Mouse (Mus musculus) fat pad, adult 2 months (tissue): ENCODE measurements around the gene C130050O18Rik.

Source experiments
- DNase-seq: peaks from one replicate; pipeline ENCODE4 v3.0.0-alpha.2; 2011; ENCODE audit warnings: low read depth, low spot score; ENCODE audit errors: extremely low read depth

Gene C130050O18Rik

DNA sequence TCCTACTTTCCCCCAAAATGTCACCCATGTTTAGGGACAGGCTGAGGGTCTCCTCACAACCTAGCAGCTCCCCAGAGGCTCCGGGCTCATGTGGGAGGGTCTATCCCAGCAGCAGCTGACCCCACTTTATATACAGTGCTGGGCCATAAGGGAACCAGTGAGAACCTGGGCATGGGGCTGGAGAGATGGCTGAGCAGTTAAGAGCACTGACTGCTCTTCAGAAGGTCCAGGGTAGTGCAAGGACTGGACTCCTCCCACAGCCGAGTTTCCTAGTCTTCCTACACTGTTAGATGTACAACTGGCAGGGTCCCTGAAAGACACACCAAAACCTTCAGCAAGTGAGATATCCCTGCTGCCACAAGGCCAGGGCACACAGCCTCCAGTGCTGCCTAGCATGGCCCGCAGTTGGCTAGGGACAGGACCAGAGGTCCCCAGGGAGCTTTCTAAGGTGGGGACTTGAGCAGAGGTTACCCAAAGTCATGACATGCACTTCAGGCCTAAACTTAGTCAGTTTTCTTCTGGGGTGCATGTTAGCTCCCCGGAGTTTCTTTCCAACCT, 7.6 kb upstream of the C130050O18Rik start:
- no peak for DNase-seq

DNA sequence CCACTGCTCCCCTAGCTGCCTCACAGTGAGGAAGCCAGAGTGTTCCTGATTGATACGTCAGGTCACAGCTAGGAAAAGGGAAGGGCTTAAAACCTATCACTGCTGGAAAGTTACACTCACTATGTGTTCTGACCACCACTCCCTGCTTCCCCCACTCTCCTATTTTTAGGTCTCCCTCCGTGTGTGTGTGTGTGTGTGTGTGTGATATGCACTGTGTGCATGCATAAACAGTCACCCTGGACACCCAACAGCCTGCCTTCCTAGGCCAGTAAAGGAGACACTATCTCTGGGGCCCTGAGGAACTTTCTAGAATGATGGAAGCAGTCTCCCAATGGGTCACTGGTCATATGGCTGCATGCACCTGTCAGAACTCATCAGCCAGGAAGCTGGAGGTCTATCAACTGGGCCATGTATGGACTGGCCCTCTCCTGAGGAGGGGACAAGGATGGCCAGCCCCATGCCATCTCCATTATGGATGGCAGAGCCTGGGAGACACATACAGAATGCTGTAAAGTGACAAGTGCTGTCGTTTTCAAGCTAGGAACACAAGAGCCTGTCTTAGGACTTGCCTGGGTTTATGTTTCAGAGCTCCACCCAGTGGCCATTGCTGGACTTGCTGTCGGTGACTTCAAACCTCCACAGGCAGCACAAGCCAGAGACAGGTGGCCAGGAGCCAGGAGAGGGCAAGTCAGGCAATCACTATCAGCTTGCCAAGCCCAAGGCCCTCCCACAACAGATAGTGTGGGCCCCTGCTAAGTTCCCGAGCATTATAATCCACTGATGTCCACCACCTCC, 6.9 kb upstream of the C130050O18Rik start:
- no peak for DNase-seq

DNA sequence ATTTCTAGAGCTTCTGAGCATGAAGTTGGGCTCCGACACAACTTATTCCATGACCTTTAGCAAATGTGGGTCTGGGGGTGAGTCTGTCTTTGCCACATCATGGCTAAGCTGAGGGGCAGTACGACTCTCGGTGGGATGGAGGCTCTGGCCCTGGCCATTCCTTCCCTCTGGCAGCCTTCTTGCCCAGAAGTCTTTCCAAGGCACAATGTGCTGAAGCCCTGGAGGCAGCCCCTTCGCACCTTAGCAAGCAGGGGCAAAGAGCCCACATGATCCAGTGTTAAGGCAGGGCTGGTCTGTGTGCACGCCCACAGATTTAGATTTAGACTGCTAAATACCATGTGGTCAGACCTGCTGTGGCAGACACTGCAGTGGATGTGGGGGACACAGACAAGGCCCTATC, 6.3 kb upstream of the C130050O18Rik start:
- no peak for DNase-seq

DNA sequence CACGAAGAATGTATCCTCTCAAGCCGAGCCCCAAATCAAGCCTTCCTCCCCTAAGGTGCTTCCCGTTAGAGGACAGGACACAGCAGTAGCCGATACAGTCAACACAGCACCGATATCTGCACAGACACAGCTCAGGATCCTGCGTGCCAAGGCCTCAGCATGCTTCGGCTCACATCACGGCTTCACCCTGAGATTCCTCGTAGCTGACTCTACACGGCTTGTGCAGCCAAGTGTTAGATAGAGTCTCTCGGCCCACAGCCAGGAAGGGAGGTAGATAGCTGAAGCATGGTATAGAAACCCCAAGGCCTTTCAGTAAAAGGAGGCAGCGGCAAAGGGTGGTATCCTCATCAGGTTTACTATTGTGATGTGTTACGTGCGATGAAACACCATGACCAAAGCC, 5.1 kb upstream of the C130050O18Rik start:
- DNase-seq: no peak

DNA sequence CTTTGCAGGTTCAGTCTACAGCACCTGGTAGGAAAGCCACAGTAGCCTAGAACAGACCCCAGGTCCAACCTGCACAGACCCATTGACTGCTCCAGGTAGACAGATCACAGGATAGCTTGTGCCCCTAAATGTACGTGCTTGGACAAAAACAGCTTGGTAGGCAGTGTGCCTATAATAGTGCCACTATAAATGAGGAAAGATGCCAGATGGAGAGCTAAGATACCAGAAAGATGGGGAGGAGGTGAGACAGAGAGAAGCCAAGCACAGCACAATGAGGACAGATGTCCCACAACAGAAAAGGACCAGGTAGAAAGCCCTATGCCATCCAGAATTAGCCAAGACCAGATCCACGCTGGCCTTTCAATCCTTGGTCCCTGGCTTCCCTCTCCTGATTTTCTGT, 3.0 kb upstream of the C130050O18Rik start:
- DNase-seq: no peak

GRCm38 (mm10) chr5:139403692-139404260, 1.3 kb upstream of the C130050O18Rik start:
- DNase-seq: no peak

- no peak for DNase-seq
Observed at GRCm38 (mm10) chr5:139405478-139405877, 398 bp downstream of the C130050O18Rik start.

DNA sequence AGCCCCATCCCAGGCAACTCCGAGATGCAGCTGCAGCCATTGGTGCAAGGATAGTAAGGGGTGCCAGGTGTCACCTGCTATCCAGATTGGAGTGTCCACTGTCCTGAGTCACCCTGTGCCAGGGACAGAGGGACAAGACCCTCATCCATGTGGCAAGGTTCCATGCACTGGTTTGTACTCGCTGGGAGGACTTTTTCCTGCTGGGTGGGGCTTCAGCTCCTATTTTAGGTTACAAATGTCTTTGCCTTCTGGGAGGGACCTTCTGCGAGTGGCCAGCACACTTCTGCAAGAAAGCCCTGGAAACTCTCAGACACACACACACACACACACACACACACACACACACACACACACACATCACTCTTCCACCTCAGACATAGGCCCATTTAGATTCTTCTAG, 873 bp downstream of the C130050O18Rik start:
- DNase-seq: no peak

DNA sequence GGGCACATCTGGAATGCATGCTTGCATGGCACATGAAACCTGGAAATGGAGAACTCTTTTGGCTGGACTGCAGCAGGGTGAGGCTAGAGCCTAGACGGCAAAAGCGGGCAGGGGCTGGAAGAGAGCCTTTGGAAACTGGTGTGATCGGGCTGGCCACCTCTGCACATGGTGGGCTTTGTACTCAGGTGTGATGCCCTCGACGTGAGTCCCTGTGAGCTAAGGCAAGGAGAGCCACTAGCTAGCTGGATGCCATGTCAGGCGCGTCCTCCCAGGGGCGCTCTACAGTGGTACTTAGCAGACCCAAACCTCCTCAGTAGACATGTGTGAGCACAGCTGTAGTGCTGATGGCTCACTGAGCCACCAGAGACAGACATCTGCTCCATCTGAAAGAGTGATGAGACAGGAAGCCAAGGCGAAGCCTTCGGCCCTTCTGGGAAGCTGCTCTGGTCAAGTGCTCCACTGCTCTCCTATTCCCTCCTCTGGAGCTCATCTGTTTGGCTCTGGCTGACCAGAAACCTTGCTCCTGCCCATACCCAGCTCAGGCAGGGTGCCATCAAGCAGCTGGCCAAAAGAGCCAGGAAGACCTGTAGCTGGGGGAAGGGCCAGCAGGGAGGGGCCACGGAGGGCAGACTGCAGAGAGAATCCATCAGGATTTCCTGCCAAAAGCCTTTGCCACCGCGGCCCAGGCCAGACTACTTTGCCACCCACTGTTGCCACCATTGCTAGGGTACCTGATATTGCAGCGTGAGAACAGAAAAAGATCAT, 2.2 kb downstream of the C130050O18Rik start:
- DNase-seq: no peak

GRCm38 (mm10) chr5:139408511-139408910, 3.4 kb downstream of the C130050O18Rik start:
- no peak for DNase-seq

- no peak for DNase-seq
Observed at GRCm38 (mm10) chr5:139409412-139409811, 4.3 kb downstream of the C130050O18Rik start.

GRCm38 (mm10) chr5:139410056-139410455, 5.0 kb downstream of the C130050O18Rik start:
- no peak for DNase-seq

DNA sequence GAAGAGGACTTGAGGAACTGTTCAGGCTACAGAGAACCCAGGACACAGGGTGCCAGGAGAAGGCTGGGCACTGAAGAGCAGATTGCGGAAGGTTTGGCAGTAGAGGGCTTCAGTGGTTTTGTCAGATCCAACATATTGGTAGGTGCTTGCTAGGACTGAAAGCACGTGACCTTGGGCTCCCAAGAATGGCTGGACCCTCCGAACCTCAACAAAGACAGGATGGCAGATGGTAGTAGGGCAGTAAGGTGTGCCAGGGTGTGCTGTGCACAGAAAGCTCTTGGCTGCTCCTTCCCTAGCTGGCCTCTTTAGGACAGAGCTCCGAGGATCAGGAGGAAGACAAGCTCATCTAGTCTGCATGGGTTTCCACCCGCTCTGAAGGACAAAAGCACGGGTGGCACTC, 6.0 kb downstream of the C130050O18Rik start:
- no peak for DNase-seq

- no peak for DNase-seq
Observed at GRCm38 (mm10) chr5:139411665-139412314, 6.7 kb downstream of the C130050O18Rik start.

DNA sequence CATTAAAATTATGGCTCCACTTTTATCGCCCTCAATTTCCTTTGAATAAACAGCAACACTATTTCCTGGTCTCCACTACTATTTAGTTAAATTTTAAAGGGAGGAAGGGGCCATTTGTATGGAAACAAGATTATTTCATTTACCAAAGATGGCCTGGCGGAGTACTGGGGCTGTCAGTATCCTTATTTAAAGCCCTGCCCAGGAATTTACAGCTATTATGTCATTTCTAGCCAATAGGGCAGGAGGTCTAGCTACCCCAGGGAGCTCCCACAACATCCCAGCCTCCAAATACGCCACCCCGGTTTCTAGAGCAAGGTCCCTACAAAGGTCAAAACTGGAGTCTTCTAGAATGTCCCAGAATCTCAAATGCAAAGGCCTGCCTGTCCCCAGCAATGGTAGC, 8.5 kb downstream of the C130050O18Rik start:
- DNase-seq: no peak

DNA sequence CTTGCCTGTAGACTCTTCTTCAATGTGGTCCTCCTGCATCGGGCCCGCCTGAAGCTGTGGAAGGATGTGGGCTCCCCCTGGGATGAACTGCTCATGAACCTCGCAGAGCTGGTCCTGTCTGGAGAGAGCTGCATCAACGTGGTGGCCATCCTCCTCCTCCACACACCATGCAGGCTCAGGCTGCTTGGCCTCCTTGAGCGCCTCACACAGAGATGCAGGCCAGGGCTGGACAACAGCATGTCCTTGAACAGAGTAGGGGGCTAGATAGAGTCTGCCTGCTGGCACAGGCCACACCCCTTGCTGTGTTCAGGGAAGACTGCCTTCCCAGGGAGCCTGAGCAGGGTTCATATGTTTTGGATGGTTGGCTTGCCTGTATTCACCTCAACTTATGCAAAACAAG, 9.9 kb downstream of the C130050O18Rik start:
- DNase-seq: no peak

DNA sequence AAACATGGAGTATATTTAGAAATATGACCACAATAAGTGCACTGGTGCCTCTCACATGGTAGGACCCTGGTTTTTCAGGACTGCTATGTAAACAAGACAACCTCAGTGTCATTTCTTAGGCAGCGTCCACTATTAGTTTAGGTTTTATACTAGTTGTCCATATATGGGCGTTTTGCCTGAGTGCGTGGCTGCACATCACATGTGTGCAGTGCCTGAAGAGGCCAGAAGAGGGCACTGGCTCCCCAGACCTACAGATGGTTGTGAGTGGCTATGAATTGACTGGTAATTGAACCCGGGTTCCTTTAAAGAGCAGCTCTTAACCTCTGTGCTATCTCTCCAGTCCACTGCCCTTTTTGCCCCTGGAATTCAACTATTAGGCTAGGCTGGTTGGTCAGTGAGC, 11.9 kb downstream of the C130050O18Rik start:
- no peak for DNase-seq

DNA sequence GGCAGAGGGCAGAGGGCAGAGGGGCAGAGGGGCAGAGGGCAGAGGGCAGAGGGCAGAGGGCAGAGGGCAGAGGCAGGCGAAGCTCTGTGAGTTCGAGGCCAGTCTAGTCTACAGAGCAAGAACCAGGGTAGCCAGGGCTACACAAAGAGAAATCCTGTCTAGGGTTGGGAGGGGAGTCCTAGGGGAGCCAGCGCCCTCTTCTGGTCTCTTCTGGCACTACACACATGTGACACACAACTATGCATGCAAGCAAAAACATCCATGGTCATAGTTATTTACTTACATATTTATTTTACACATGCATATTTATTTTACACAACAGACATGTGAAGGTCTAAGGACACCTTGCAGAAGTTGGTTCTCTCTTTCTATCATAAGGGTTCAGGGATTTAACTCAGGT, 12.4 kb downstream of the C130050O18Rik start:
- DNase-seq: no peak

DNA sequence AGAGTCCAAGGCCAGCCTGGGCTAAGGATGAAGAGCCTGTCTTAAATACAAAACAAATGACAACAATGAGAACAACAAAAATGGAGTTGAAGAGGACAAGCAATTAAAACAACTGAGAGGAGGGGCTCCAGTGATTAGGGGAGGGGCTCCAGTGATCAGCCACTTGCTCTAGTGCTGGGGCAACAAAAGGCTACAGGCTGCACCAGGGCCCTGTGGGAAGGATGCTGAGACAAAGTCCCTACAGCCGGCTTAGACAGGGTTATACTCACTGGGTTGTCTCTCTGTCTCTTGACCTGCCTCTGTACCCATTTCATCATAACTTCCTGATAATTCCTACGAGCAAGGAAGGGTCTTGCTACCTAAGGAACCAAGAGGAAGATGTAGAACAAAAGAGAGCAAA, 13.0 kb downstream of the C130050O18Rik start:
- no peak for DNase-seq

DNA sequence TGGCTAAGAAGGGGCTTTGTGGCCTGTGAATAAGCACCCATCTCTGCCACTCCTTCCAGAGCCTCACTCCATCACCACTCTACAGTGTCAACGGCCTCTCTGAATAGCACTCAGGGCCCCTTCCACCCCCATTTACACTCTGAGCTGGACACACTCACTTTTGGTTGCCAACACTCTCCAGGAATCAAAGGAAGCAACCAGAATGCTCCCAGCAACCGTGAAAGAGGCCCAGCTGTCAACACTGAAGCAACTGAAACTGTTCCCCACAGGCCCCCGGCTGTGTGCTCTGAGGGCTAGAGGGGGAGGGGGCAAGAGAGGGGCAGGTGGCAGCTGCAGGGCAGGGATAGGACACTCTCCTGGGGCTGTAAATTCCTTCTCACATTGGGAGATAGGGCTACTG, 13.6 kb downstream of the C130050O18Rik start:
- no peak for DNase-seq
